20 mouse cellular contexts compared by ENCODE assay signal in the genomic region with DNA sequence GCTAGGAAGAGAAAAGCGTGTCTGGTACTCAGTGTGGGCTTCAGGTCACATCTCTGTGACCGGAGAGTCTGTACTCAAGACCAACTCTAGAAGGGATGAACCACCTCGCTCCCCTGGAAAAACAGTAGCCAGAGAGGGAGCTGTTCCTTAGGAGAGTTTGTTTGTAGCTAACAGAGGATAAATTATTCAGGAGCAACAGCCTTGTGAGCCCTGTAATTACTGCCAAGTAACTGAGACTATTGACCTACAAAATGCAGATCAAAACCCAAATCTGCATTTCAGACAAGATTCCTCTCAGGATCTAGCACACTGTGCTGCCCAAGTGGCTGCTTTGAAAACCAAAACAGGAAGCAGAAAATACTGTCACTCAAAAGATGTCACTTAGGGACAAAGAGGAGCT.
DNase-seq lines count a peak whose midpoint lies in the region; ATAC-seq and TF ChIP-seq lines count a peak whose summit lies in the region.
"Had no signal": no experiment of that assay in that cellular context is flagged by ENCODE, and none has a peak within 500 bp of the region (broad histone marks: within the 10 kb centered on the region; RNA-seq: fewer than 3 reads in every experiment).

No protein-coding gene starts in this region.

- intact Hi-C loops in heart, postnatal 14 days (cut with DNase I): no loop called here

- TF ChIP-seq EP300 in lung, postnatal 0 days (IDR thresholded peaks at IDR 0.05): no peak

- H3K27ac ChIP-seq in hindbrain, embryonic 15.5 days (replicated peaks): 0 out of 2 replicates have a peak overlapping the region, but pooled peaks have one; percentile 31
- no peak overlapping the region for H3K27ac ChIP-seq in hindbrain, embryonic 13.5 days
- H3K27ac ChIP-seq in neural tube, embryonic 15.5 days (replicated peaks): 0 out of 2 replicates have a peak overlapping the region, but pooled peaks have one; percentile 5
- H3K27ac ChIP-seq in cortical plate, adult 2 months (ENCODE audit: insufficient read depth, low read length): 0 out of 2 replicates have a peak overlapping the region, but pooled peaks have one; percentile 21
- H3K27ac ChIP-seq in lung, postnatal 0 days (ENCODE audit: low read length): no peak overlapping the region
- H3K27ac ChIP-seq: embryonic facial prominence, embryonic 15.5 days; limb, embryonic 15.5 days; liver, embryonic 15.5 days; neural tube, embryonic 12.5 days had no signal

- WGBS in hindbrain, embryonic 15.5 days: 80% methylated on average over 3 of the region's 3 CpGs
- WGBS in hindbrain, embryonic 13.5 days: 91% methylated on average over 3 of the region's 3 CpGs
- 80% methylated on average over 3 of the region's 3 CpGs for WGBS in neural tube, embryonic 15.5 days
- 81% methylated on average over 3 of the region's 3 CpGs for WGBS in lung, postnatal 0 days

- no peak overlapping the region for H3K9ac ChIP-seq in hindbrain, embryonic 15.5 days
- no peak overlapping the region for H3K9ac ChIP-seq in hindbrain, embryonic 13.5 days
- no peak overlapping the region for H3K9ac ChIP-seq in neural tube, embryonic 15.5 days (replicated peaks)
- no peak overlapping the region for H3K9ac ChIP-seq in lung, postnatal 0 days (replicated peaks; ENCODE audit: low read depth)
- H3K9ac ChIP-seq: embryonic facial prominence, embryonic 15.5 days; limb, embryonic 15.5 days; liver, embryonic 15.5 days; neural tube, embryonic 12.5 days had no signal

- H3K4me1 ChIP-seq in hindbrain, embryonic 15.5 days (replicated peaks): peaks cover 6% of the 10 kb centered on the region
- 0 out of 2 replicates have a peak, but pooled peaks cover 6% of the 10 kb centered on the region for H3K4me1 ChIP-seq in hindbrain, embryonic 13.5 days (replicated peaks)
- peaks cover 12% of the 10 kb centered on the region; the same call in 1 of the 2 replicates for H3K4me1 ChIP-seq in neural tube, embryonic 15.5 days
- H3K4me1 ChIP-seq in cortical plate, adult 2 months (ENCODE audit: control insufficient read depth, insufficient read depth, low read length): peaks cover 2% of the 10 kb centered on the region; the same call in 1 of the 2 replicates
- no peaks in the 10 kb centered on the region for H3K4me1 ChIP-seq in lung, postnatal 0 days (ENCODE audit: insufficient read depth, low read depth, low read length)
- H3K4me1 ChIP-seq: embryonic facial prominence, embryonic 15.5 days; limb, embryonic 15.5 days; liver, embryonic 15.5 days; neural tube, embryonic 12.5 days had no signal

- no peaks in the 10 kb centered on the region for H3K27me3 ChIP-seq in hindbrain, embryonic 15.5 days
- no peaks in the 10 kb centered on the region for H3K27me3 ChIP-seq in hindbrain, embryonic 13.5 days
- no peaks in the 10 kb centered on the region for H3K27me3 ChIP-seq in neural tube, embryonic 15.5 days (replicated peaks)
- H3K27me3 ChIP-seq in lung, postnatal 0 days (replicated peaks; ENCODE audit: insufficient read depth, low read length): no peaks in the 10 kb centered on the region
- H3K27me3 ChIP-seq: embryonic facial prominence, embryonic 15.5 days; limb, embryonic 15.5 days; liver, embryonic 15.5 days; neural tube, embryonic 12.5 days had no signal

- H3K9me3 ChIP-seq in hindbrain, embryonic 15.5 days: no peaks in the 10 kb centered on the region
- H3K9me3 ChIP-seq in hindbrain, embryonic 13.5 days: no peaks in the 10 kb centered on the region
- H3K9me3 ChIP-seq in neural tube, embryonic 15.5 days (replicated peaks): no peaks in the 10 kb centered on the region
- H3K9me3 ChIP-seq in lung, postnatal 0 days (ENCODE audit: low read length): no peaks in the 10 kb centered on the region
- H3K9me3 ChIP-seq: embryonic facial prominence, embryonic 15.5 days; limb, embryonic 15.5 days; liver, embryonic 15.5 days; neural tube, embryonic 12.5 days had no signal

- DNase-seq in neural tube, embryonic 10.5 days (ENCODE audit: extremely low spot score, low spot score): no peak
- no peak for DNase-seq in lung, postnatal 0 days (ENCODE audit: low spot score)
- DNase-seq in heart, postnatal 14 days: no peak
- DNase-seq: adrenal gland, postnatal 10 days; cerebellum, adult 11 months; cerebellum, postnatal 25 days; layer of hippocampus, postnatal 36 days; right cerebral cortex, postnatal 14 days; spleen, adult 18-20 months had no signal

- H3K36me3 ChIP-seq in hindbrain, embryonic 15.5 days: no peaks in the 10 kb centered on the region
- no peaks in the 10 kb centered on the region for H3K36me3 ChIP-seq in hindbrain, embryonic 13.5 days
- H3K36me3 ChIP-seq in neural tube, embryonic 15.5 days: 0 out of 2 replicates have a peak, but pooled peaks cover 3% of the 10 kb centered on the region
- H3K36me3 ChIP-seq in lung, postnatal 0 days (ENCODE audit: insufficient read depth, low read length): no peaks in the 10 kb centered on the region
- H3K36me3 ChIP-seq: embryonic facial prominence, embryonic 15.5 days; limb, embryonic 15.5 days; liver, embryonic 15.5 days; neural tube, embryonic 12.5 days had no signal

- H3K4me3 ChIP-seq in hindbrain, embryonic 15.5 days: no peak overlapping the region
- H3K4me3 ChIP-seq in hindbrain, embryonic 13.5 days: no peak overlapping the region
- H3K4me3 ChIP-seq in neural tube, embryonic 15.5 days (replicated peaks): no peak overlapping the region
- H3K4me3 ChIP-seq in cortical plate, adult 2 months (ENCODE audit: insufficient read depth, low read length): no peak overlapping the region
- no peak overlapping the region for H3K4me3 ChIP-seq in lung, postnatal 0 days (ENCODE audit: low read depth, low read length)
- H3K4me3 ChIP-seq: embryonic facial prominence, embryonic 15.5 days; limb, embryonic 15.5 days; liver, embryonic 15.5 days; neural tube, embryonic 12.5 days had no signal

- ATAC-seq in hindbrain, embryonic 15.5 days (ENCODE audit: low FRiP score, low read depth): no peak
- no peak for ATAC-seq in hindbrain, embryonic 13.5 days (ENCODE audit: low FRiP score)
- ATAC-seq in neural tube, embryonic 15.5 days (ENCODE audit: low FRiP score): no peak
- no peak for ATAC-seq in lung, postnatal 0 days
- ATAC-seq: activated CD4-positive, CD25-positive, alpha-beta regulatory T cell, adult 4 months; hindbrain, embryonic 16.5 days; intestine, postnatal 0 days had no signal

- TF ChIP-seq CTCF in cortical plate, adult 2 months (IDR thresholded peaks at IDR 0.05; ENCODE audit: extremely low read depth, insufficient read depth, low read length): no peak
- no peak for TF ChIP-seq CTCF in lung, postnatal 0 days (IDR thresholded peaks at IDR 0.05)

- H3K4me2 ChIP-seq in hindbrain, embryonic 15.5 days: no peak overlapping the region
- H3K4me2 ChIP-seq in hindbrain, embryonic 13.5 days: no peak overlapping the region
- H3K4me2 ChIP-seq in neural tube, embryonic 15.5 days: no peak overlapping the region
- H3K4me2 ChIP-seq in lung, postnatal 0 days (replicated peaks; ENCODE audit: low read depth, low read length): no peak overlapping the region
- H3K4me2 ChIP-seq: embryonic facial prominence, embryonic 15.5 days; limb, embryonic 15.5 days; liver, embryonic 15.5 days; neural tube, embryonic 12.5 days had no signal

- no peak for TF ChIP-seq POLR2A in cortical plate, adult 2 months (IDR thresholded peaks at IDR 0.05; ENCODE audit: extremely low read depth, insufficient read depth, low read length)

Comparison
In these comparisons a context has a peak if more than half of its experiments do, and no peak if none do; other contexts are left out.
1. H3K27ac ChIP-seq: peak in hindbrain, embryonic 15.5 days (single experiment), neural tube, embryonic 15.5 days (single experiment) and cortical plate, adult 2 months (single experiment); none in hindbrain, embryonic 13.5 days (single experiment) and lung, postnatal 0 days (single experiment).